Mouse (Mus musculus): Measurements from ENCODE around the gene Zyg11a. TPM values are rescaled to one million over a fixed set of nuclear protein-coding genes. Genes with fewer than 3 reads are reported as not detected.
"Not testable (repeated sequence)": the region's sequence is repeated elsewhere in the genome, so short reads cannot be mapped to it uniquely, and the experiment has no call there.

Zyg11a gene
- polyA plus RNA-seq, 1 experiment from 2014 or later: 0.08 TPM

- not testable (repeated sequence) for H3K9me3 ChIP-seq (replicated peaks); H3K4me2 ChIP-seq; H3K27ac ChIP-seq; ATAC-seq; H3K27me3 ChIP-seq (replicated peaks); H3K9ac ChIP-seq; H3K4me3 ChIP-seq; H3K4me1 ChIP-seq; H3K36me3 ChIP-seq
- 55% methylated on average over 2 of the region's 2 CpGs for WGBS (ENCODE audit: insufficient replicate concordance)
Measured at GRCm38 (mm10) chr4:108143178-108143577, 74.7 kb downstream of the Zyg11a start.

GRCm38 (mm10) chr4:108136938-108137337, 80.9 kb downstream of the Zyg11a start:
- Histone ChIP-seq H3K4me2 (no peak overlapping the region), H3K36me3 (no peaks in the 10 kb centered on the region), H3K4me3 (no peak overlapping the region), H3K27me3 (replicated peaks) (no peaks in the 10 kb centered on the region), H3K9me3 (replicated peaks) (no peaks in the 10 kb centered on the region), H3K9ac (no peak overlapping the region), H3K4me1 (no peaks in the 10 kb centered on the region), H3K27ac (no peak overlapping the region)
- ATAC-seq: no peak
- 67% methylated on average over 5 of the region's 5 CpGs for WGBS (ENCODE audit: insufficient replicate concordance)

Other genes with a start within 250 kb of the Zyg11a start
- not detected in 2 replicates for gene Slc1a7, start 249.7 kb downstream of the Zyg11a start, polyA plus RNA-seq (2016; fragmentation: Nextera tagmentation; extraction: Ambion mirVana)
- gene Podn, start 121.6 kb downstream of the Zyg11a start, polyA plus RNA-seq (2016; fragmentation: Nextera tagmentation; extraction: Ambion mirVana): 0.10 and 0.23 TPM in 2 replicates
- gene Scp2, start 73.0 kb downstream of the Zyg11a start, polyA plus RNA-seq (2016; fragmentation: Nextera tagmentation; extraction: Ambion mirVana): 196 and 198 TPM in 2 replicates
- gene Echdc2, start 52.6 kb downstream of the Zyg11a start, polyA plus RNA-seq (2016; fragmentation: Nextera tagmentation; extraction: Ambion mirVana): 8.9 and 10.2 TPM in 2 replicates
- 4.0 and 4.5 TPM in 2 replicates for gene Zyg11b, start 83.0 kb upstream of the Zyg11a start, polyA plus RNA-seq (2016; fragmentation: Nextera tagmentation; extraction: Ambion mirVana)
- gene Coa7, start 110.1 kb upstream of the Zyg11a start, polyA plus RNA-seq (2016; fragmentation: Nextera tagmentation; extraction: Ambion mirVana): 33.7 and 34.3 TPM in 2 replicates
- gene Shisal2a, start 165.3 kb upstream of the Zyg11a start, polyA plus RNA-seq (2016; fragmentation: Nextera tagmentation; extraction: Ambion mirVana): 0.32 TPM in 1 of 2 replicates, not detected in the other
- gene Gpx7, start 188.9 kb upstream of the Zyg11a start, polyA plus RNA-seq (2016; fragmentation: Nextera tagmentation; extraction: Ambion mirVana): 12.3 and 13.6 TPM in 2 replicates
- gene Tut4, start 241.4 kb upstream of the Zyg11a start, polyA plus RNA-seq (2016; fragmentation: Nextera tagmentation; extraction: Ambion mirVana): 25.2 and 29.0 TPM in 2 replicates

Measured in liver, embryonic 12.5 days (tissue).